Mouse (Mus musculus): ENCODE measurements around the gene Ager.

The Ager gene

GRCm38 (mm10) chr17:34585877-34586771, 11.5 kb upstream of the Ager start:
- DNase-seq (ENCODE audit: low spot score): no peak

- peak; percentile 92 for DNase-seq (ENCODE audit: low spot score)
These were observed 10.8 kb upstream of the Ager start for GRCm38 (mm10) chr17:34586796-34587422.

DNA sequence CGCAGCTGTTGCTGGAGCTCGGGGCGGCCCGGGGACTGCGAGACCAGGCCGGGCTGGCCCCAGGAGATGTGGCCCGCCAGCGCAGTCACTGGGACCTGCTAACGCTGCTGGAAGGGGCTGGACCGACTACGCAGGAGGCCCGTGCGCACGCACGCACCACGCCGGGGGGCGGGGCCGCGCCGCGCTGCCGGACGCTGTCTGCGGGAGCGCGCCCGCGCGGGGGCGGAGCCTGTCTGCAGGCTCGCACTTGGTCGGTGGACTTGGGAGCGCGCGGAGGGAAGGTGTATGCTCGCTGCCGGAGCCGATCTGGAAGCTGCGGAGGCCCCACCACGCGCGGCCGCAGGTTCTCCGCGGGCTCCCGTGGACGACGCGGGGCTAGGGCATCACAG, 10.2 kb upstream of the Ager start:
- DNase-seq (ENCODE audit: low spot score): peak; percentile 95

- DNase-seq (ENCODE audit: low spot score): no peak
These were observed 9.8 kb upstream of the Ager start for GRCm38 (mm10) chr17:34587814-34588213.

DNA sequence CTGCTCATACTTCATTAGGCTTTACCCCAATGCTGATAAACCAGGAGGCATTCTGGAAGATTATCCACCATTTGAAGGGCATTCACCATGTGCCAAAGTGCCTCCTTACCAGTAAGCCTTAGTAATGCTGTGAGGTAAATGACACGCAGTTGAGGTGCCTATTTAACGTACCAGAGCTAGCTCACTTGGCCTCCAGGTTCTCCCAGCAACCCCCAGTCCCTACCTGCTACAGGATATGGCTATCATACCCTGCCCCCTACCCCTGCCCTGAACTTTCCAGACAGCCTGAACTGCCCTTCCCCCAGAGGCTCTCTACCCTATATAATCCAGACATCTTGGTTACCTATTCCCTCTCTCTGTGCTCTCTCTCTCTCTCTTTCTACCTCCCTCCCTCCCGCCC, 8.9 kb upstream of the Ager start:
- DNase-seq (ENCODE audit: low spot score): no peak

DNA sequence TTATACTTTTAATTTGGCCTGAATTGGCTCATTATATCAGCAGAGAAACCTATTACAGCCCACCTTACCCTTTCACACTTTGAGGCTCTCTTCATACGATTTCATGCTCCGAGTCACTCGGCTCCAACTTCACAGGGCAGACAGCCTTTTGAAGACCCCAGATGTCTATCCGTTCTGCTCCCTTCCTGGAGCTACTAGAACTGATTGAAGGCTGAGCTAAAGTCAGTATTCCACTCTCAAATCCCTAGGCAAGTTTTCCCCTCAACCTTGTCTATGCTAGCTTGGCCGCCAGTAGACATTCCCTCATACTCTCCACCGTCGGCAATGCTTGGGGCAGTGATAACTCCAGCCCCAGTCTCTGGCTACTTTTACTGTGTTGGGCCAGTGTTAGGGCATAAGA, 8.5 kb upstream of the Ager start:
- DNase-seq (ENCODE audit: low spot score): no peak

DNA sequence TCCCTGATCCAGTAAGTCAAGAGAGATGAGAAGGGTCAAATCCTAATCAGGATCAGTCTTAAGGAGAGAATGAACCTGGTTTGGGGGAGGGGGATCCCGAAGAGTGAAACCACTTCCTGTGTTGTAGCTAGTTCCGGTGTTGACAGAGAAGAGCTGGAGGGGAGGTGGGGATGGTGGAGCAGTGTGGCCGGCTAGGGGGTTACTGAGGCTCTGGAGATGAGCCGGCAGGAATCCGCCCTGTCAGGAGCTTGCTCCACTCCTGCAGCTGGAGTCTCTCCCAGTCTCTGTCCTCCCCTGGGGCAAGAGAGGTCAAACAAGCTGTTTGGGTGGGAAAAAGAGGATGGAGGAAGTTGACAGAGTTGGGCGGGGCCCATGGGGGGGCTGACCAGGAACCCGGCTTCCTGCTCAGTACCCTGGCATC, 8.0 kb upstream of the Ager start, which contains the start of gene Gpsm3:
TSS of gene Gpsm3 (plus strand) at position 126 of the 421 bp plus-strand sequence.
- DNase-seq (ENCODE audit: low spot score): peak; percentile 41

DNA sequence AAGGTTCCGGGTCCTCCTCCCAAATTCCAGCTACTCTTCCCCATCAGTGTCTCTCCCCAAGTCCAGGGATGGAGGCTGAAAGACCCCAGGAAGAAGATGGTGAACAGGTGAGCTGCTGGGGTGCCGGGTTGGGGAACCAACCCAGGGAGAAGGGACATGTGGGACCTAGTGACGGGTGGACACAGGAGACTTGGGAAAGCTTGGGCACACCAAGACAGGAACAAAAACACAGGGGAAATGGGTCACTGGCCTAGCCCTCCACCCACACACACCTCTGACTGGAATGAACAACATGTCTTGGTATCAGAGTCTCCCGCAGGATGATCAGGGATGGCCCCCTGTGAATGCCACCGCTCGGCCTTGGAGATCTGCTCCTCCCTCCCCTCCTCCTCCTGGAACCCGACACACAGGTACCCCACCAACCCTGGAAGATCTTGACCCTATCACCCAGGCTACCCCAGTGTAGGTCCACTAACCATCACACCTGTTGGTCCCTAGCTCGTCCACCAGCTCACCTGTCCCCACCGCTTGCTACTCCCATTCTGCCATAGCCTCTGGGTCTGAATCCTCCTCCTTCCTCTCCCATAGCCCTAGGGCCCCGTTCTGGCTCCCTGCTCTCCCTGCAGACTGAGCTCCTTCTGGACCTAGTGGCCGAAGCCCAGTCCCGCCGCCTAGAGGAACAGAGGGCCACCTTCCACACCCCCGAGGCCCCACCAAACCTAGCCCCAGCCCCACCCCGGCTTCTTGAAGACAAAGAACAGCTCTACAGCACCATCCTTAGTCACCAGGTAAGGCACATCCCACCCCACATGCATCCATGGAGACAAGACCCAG, 7.3 kb upstream of the Ager start:
- peak; percentile 45 for DNase-seq (ENCODE audit: low spot score)

- DNase-seq (ENCODE audit: low spot score): peak; percentile 63
These were observed 6.4 kb upstream of the Ager start, which contains the start of gene Pbx2 for GRCm38 (mm10) chr17:34591029-34591993. Gene Pbx2, plus strand, starts transcription at chr17:34591266.

DNA sequence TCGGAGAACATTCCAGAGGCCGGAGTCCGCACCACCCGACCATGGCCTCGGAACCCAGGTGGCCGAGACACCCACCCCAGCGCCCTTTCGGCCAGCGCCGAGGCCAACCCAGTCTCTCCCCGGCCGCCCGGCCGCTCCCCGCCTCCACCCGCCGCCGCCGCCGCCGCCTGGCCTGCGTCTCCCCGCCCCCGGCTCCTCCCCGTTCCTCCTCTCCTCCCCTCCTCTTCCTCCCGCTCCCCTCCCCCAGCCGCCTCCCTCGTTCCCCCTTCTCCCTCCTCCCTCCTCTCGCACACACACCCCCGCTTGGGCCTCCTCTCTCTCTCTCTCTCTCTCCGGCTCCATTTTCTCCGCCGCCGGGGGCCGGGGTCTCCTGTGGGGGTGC, 5.7 kb upstream of the Ager start:
- DNase-seq (ENCODE audit: low spot score): peak; percentile 90

DNA sequence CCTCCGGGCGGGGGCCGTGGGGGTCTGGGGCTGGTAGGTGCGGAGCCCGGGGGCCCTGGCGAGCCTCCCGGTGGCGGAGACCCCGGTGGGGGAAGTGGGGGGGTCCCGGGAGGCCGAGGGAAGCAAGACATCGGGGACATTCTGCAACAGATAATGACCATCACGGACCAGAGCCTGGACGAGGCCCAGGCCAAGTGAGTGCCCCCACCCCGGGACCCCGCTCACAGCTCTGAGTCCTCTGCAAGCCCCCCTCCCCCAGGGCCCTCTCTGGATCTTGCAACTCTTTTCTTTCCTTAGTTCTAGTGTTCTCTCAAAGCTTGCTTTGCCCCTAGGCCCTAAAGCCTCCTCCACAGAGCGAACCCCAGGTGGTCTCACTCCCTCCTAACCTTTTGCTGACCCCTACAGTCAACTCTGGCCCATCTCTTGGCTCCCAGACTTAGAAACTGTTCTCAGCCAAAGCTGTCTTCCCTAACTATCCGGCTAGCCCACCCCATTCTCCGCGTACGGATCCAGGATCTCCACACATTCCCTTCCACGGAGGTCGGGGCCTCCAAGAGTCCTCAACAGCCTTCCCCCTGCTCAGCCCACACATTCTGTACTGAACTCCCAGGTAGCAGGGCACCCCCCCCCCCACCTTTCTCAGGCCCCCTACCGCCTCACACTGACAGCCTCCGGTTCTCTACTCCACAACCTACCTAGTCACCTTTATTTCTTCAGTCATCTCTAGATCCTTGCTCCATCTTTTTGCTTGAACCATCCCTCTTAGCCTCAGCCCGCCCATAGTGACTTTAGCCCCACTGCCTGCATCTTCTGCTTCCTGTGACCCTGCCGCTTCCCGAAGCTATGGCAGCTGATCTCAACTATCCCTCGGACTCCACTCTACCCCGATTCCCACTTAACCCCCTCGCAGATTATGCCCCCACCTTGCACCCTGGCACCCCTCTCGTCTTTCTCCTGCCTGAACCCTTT, 4.8 kb upstream of the Ager start:
- peak; percentile 60 for DNase-seq (ENCODE audit: low spot score)

DNA sequence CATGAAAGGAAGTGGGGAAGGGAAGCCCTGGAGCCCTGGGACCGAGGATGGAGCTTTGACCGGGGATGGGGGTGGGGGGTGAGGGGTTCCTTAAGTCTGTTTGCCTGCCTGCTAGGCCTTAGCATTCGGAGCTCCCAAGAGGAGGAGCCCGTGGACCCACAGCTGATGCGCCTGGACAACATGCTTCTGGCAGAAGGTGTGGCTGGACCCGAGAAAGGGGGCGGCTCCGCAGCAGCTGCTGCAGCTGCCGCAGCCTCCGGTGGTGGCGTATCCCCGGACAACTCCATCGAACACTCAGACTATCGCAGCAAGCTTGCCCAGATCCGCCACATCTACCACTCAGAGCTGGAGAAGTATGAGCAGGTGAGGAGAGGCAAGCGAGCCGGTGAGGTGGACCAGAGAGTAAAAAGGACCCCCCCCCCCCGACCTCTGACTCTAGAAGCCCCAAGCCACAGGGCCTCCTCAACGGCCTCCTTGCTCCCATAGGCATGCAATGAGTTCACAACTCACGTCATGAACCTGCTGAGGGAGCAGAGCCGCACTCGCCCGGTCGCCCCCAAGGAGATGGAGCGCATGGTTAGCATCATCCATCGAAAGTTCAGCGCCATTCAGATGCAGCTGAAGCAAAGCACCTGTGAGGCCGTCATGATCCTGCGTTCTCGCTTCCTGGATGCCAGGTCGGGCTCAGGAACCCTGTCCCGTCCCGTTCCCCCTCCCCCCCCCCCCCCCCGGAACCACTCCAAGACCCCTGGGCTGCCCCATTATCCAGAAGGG, 3.7 kb upstream of the Ager start:
- peak; percentile 83 for DNase-seq (ENCODE audit: low spot score)

- DNase-seq (ENCODE audit: low spot score): no peak
These were observed 1.6 kb upstream of the Ager start for GRCm38 (mm10) chr17:34596098-34596497.

GRCm38 (mm10) chr17:34599891-34600290, 2.2 kb downstream of the Ager start:
- no peak for DNase-seq (ENCODE audit: low spot score)

DNA sequence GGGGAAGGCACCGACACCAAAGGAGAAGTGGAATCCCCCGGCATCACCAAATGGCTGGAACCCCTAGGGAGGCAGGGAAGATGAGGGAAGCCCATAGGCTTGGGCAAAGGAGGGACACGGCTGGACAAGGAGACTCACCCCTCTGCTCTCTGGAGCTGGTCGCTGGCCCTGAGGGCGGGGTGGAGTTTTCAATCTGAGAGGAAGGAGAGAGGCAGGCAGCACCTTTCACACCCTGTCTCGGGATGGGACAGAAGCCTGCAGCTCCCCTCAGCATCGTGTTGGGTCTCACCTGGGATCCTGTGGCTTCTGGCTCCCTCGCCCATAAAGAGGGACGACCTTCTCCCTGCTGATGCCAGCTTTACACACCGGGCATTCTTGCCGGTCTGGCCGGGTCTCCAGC, 4.1 kb downstream of the Ager start:
- DNase-seq (ENCODE audit: low spot score): no peak

DNA sequence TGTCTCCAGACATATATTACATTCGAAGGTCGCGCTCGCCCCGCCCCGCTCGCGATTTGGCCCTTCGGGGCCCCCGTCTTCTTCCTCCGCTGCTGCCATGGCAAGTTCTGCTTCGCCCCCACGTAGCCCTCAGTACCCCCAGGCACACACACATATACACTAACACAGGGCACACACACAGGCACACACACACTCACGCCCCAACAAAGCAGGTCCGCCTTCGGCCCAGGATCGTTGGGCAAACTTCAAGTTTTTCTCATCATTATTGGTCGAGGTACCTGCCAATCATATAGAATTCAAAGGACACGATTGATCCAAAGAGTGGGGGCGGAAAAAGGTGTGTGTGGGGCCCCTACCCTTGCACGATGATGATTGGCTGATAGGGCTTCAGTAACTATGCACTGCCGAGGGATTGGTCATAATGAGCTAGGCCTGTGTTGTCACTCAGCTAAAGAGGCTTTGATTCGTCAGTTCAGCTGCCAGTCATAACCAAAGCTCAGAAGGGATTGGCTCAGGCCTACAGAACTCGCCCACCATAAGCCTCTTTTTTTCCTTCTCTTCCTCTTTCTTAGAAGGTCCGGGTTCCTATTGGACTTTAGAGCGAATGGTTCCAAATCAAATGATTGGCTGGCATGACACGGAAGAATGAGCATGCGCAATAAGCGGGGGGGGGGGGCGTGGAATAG, 5.9 kb downstream of the Ager start, which contains the start of gene Rnf5:
TSS of gene Rnf5 (minus strand) at position 316 of the 686 bp plus-strand sequence.
- peak; percentile 100 for DNase-seq (ENCODE audit: low spot score)

GRCm38 (mm10) chr17:34604061-34604508, 6.4 kb downstream of the Ager start, which contains the start of gene Agpat1:
Gene Agpat1, plus strand, starts transcription at chr17:34604262.
- DNase-seq (ENCODE audit: low spot score): peak; percentile 100

- peak; percentile 74 for DNase-seq (ENCODE audit: low spot score)
These were observed 7.0 kb downstream of the Ager start for GRCm38 (mm10) chr17:34604511-34605237.
